Mouse (Mus musculus) forebrain, postnatal 0 days (tissue): ENCODE results near the gene Nsun7. TPM values are rescaled to one million over a fixed set of nuclear protein-coding genes. Genes with fewer than 3 reads are reported as not detected.
A peak's percentile ranks its signal among the peaks of the same experiment; 100 is the strongest.

Experiments
- ATAC-seq: fragments of 200-750 bp; cut with Nextera tagmentation; 2 replicates; pipeline ENCODE4 v1.8.0; 2017; ENCODE audit warnings: mild to moderate bottlenecking, moderate library complexity
- DNase-seq: peaks from one replicate; pipeline ENCODE4 v3.0.0-alpha.2; 2015
- H3K27ac ChIP-seq: fragments of 300-500 bp; sonication (generic); 2 replicates; pipeline ENCODE4 v1.5.1; 2014; ENCODE audit warnings: low read depth, mild to moderate bottlenecking, antibody characterized with exemption, low read length, moderate library complexity, mixed read lengths
- H3K27me3 ChIP-seq: fragments of 300-500 bp; sonication (generic); 2 replicates; pipeline ENCODE4 v1.6.1; 2014; ENCODE audit warnings: mild to moderate bottlenecking, low read length, mixed read lengths; ENCODE audit not compliant: insufficient read depth
- H3K36me3 ChIP-seq: fragments of 300-500 bp; sonication (generic); 2 replicates; pipeline ENCODE4 v1.6.1; 2014; ENCODE audit warnings: mild to moderate bottlenecking, moderate library complexity; ENCODE audit not compliant: insufficient read depth
- H3K4me1 ChIP-seq: fragments of 300-500 bp; sonication (generic); 2 replicates; pipeline ENCODE4 v1.6.1; 2014; ENCODE audit warnings: antibody characterized with exemption; ENCODE audit not compliant: insufficient read depth
- H3K4me2 ChIP-seq: fragments of 300-500 bp; sonication (generic); 2 replicates; pipeline ENCODE4 v1.6.1; 2014; ENCODE audit warnings: low read depth, mild to moderate bottlenecking, moderate library complexity
- H3K4me3 ChIP-seq: fragments of 300-500 bp; sonication (generic); 2 replicates; pipeline ENCODE4 v1.5.1; 2014; ENCODE audit warnings: low read depth, low read length, mixed read lengths
- H3K9ac ChIP-seq: fragments of 300-500 bp; sonication (generic); 2 replicates; pipeline ENCODE4 v1.6.1; 2014; ENCODE audit warnings: mild to moderate bottlenecking
- H3K9me3 ChIP-seq: fragments of 300-500 bp; sonication (generic); 2 replicates; pipeline ENCODE4 v1.6.1; 2016; ENCODE audit warnings: low read length
- CTCF ChIP-seq: sonication (generic); IDR thresholded peaks from 2 replicates; pipeline ENCODE4 v1.5.1; 2016; ENCODE audit warnings: antibody characterized with exemption, control low read depth, low read depth
- WGBS: fragments of 180-500 bp; shearing (Covaris S2); extraction: QIAGEN DNeasy Blood & Tissue Kit; methylation state at CpG from one replicate; pipeline ENCODE4 v1.1.7; 2014; 5-methylcytosine and 5-hydroxymethylcytosine counted together
- polyA plus RNA-seq: library from polyadenylated mRNA; unstranded; fragments of >200 nt; fragmentation: Nextera tagmentation; extraction: Ambion mirVana; gene quantifications from 2 replicates; pipeline ENCODE4 v1.2.1, GENCODE M21; 2015
- total RNA-seq: library from RNA; depleted of rRNA; stranded (reverse); fragments of >200 nt; gene quantifications from 2 replicates; pipeline ENCODE4 v1.2.3, GENCODE M21; 2014

Nsun7 gene
- total and polyA plus RNA-seq, 2 experiments from 2014 or later: 3.1 to 5.2 TPM

- ATAC-seq: peak; percentile 32; the same call in 1 of the 2 replicates
These were observed 56.1 kb downstream of the Nsun7 start for GRCm38 (mm10) chr5:66315791-66316190.

GRCm38 (mm10) chr5:66319341-66319740 lies 59.6 kb downstream of the Nsun7 start:
- Histone ChIP-seq H3K9ac (no peak overlapping the region), H3K27ac (peak overlapping the region; percentile 24; the same call in 1 of the 2 replicates), H3K4me2 (no peak overlapping the region), H3K9me3 (no peaks in the 10 kb centered on the region), H3K36me3 (no peaks in the 10 kb centered on the region), H3K27me3 (no peaks in the 10 kb centered on the region), H3K4me1 (no peaks in the 10 kb centered on the region; the same call in 1 of the 2 replicates), H3K4me3 (no peak overlapping the region)
- ATAC-seq: peak; percentile 30; the same call in 1 of the 2 replicates
- WGBS: 72% methylated on average over 6 of the region's 6 CpGs
- peak; percentile 60 for TF ChIP-seq CTCF
- DNase-seq: no peak

More at GRCm38 (mm10) chr5:66315791-66316190, 56.1 kb downstream of the Nsun7 start:
- Histone ChIP-seq H3K27me3 (no peaks in the 10 kb centered on the region), H3K9ac (no peak overlapping the region), H3K27ac (peak overlapping the region; percentile 50; the same call in 1 of the 2 replicates), H3K9me3 (no peaks in the 10 kb centered on the region), H3K36me3 (0 out of 2 replicates have a peak, but pooled peaks cover 6% of the 10 kb centered on the region), H3K4me3 (no peak overlapping the region), H3K4me1 (no peaks in the 10 kb centered on the region; the same call in 1 of the 2 replicates), H3K4me2 (no peak overlapping the region)
- TF ChIP-seq CTCF: no peak
- peak; percentile 61 for DNase-seq
- 75% methylated on average over 5 of the region's 5 CpGs for WGBS

GRCm38 (mm10) chr5:66319827-66320404 lies 60.2 kb downstream of the Nsun7 start:
- DNase-seq (peak; percentile 40), ATAC-seq (peak; percentile 76)
- Histone ChIP-seq H3K9ac (no peak overlapping the region), H3K36me3 (no peaks in the 10 kb centered on the region), H3K4me1 (no peaks in the 10 kb centered on the region; the same call in 1 of the 2 replicates), H3K4me3 (no peak overlapping the region), H3K27ac (peak overlapping the region; percentile 24; the same call in 1 of the 2 replicates), H3K4me2 (0 out of 2 replicates have a peak overlapping the region, but pooled peaks have one; percentile 13), H3K9me3 (no peaks in the 10 kb centered on the region), H3K27me3 (no peaks in the 10 kb centered on the region)
- WGBS: 24% methylated on average over 14 of the region's 14 CpGs
- TF ChIP-seq CTCF: no peak

- TF ChIP-seq CTCF: no peak
- Histone ChIP-seq H3K27me3 (no peaks in the 10 kb centered on the region), H3K4me2 (no peak overlapping the region), H3K4me1 (peaks cover 11% of the 10 kb centered on the region), H3K27ac (no peak overlapping the region), H3K9ac (no peak overlapping the region), H3K9me3 (no peaks in the 10 kb centered on the region), H3K4me3 (no peak overlapping the region), H3K36me3 (no peaks in the 10 kb centered on the region)
- ATAC-seq: no peak
- no peak for DNase-seq
- WGBS: 83% methylated on average over 4 of the region's 4 CpGs
These were observed 63.4 kb downstream of the Nsun7 start for GRCm38 (mm10) chr5:66323131-66323530.

- Histone ChIP-seq H3K4me3 (no peak overlapping the region), H3K27me3 (no peaks in the 10 kb centered on the region), H3K27ac (no peak overlapping the region), H3K4me1 (peaks cover 12% of the 10 kb centered on the region), H3K9me3 (no peaks in the 10 kb centered on the region), H3K4me2 (no peak overlapping the region), H3K9ac (no peak overlapping the region), H3K36me3 (no peaks in the 10 kb centered on the region)
- ATAC-seq (no peak), DNase-seq (no peak)
- WGBS: 56% methylated on average over 11 of the region's 11 CpGs
- TF ChIP-seq CTCF: no peak
These were observed 63.9 kb downstream of the Nsun7 start for GRCm38 (mm10) chr5:66323603-66324002.

- no peak overlapping the region for H3K4me2 ChIP-seq
- no peaks in the 10 kb centered on the region for H3K9me3 ChIP-seq
- TF ChIP-seq CTCF: peak; percentile 92
- no peak overlapping the region for H3K9ac ChIP-seq
- H3K36me3 ChIP-seq: no peaks in the 10 kb centered on the region
- ATAC-seq: no peak
- 77% methylated on average over 7 of the region's 7 CpGs for WGBS
- H3K4me1 ChIP-seq: peaks cover 15% of the 10 kb centered on the region
- H3K27ac ChIP-seq: no peak overlapping the region
- DNase-seq: no peak
- no peak overlapping the region for H3K4me3 ChIP-seq
- no peaks in the 10 kb centered on the region for H3K27me3 ChIP-seq
These were observed 66.7 kb downstream of the Nsun7 start for GRCm38 (mm10) chr5:66326395-66326794.

- Histone ChIP-seq H3K4me3 (peak overlapping the region; percentile 17), H3K9ac (peak overlapping the region; percentile 34), H3K27me3 (no peaks in the 10 kb centered on the region), H3K9me3 (no peaks in the 10 kb centered on the region), H3K27ac (peak overlapping the region; percentile 78), H3K4me2 (peak overlapping the region; percentile 47), H3K36me3 (no peaks in the 10 kb centered on the region), H3K4me1 (peaks cover 15% of the 10 kb centered on the region)
- 10% methylated on average over 19 of the region's 19 CpGs for WGBS
- ATAC-seq (peak; percentile 96), DNase-seq (peak; percentile 79)
- 0 out of 2 replicates have a peak, but pooled peaks have one; percentile 1 for TF ChIP-seq CTCF
These were observed 68.4 kb downstream of the Nsun7 start for GRCm38 (mm10) chr5:66327949-66328726.
